Mouse (Mus musculus): ENCODE results near the gene Surf4.

Gene Surf4

GRCm38 (mm10) chr2:26932473-26933303 lies 1.0 kb downstream of the Surf4 start:
- peak; percentile 19 to 24 for DNase-seq (ENCODE audit: low read depth in 2 of 2, low spot score in 2 of 2)

GRCm38 (mm10) chr2:26930390-26930789 lies 3.3 kb downstream of the Surf4 start:
- DNase-seq (ENCODE audit: low read depth in 2 of 2, low spot score in 2 of 2): peak; percentile 63 to 77

GRCm38 (mm10) chr2:26927745-26928476 lies 5.8 kb downstream of the Surf4 start:
- DNase-seq (ENCODE audit: low read depth in 2 of 2, low spot score in 2 of 2): no peak

- no peak for DNase-seq (ENCODE audit: low read depth in 2 of 2, low spot score in 2 of 2)
These were observed 11.9 kb downstream of the Surf4 start for GRCm38 (mm10) chr2:26921784-26922183.

GRCm38 (mm10) chr2:26920190-26920855 lies 13.4 kb downstream of the Surf4 start:
- DNase-seq (ENCODE audit: low read depth in 2 of 2, low spot score in 2 of 2): no peak

GRCm38 (mm10) chr2:26919684-26920083 lies 14.0 kb downstream of the Surf4 start:
- DNase-seq (ENCODE audit: low read depth in 2 of 2, low spot score in 2 of 2): no peak

GRCm38 (mm10) chr2:26916738-26917137 lies 17.0 kb downstream of the Surf4 start:
- DNase-seq (ENCODE audit: low read depth in 2 of 2, low spot score in 2 of 2): no peak

DNA sequence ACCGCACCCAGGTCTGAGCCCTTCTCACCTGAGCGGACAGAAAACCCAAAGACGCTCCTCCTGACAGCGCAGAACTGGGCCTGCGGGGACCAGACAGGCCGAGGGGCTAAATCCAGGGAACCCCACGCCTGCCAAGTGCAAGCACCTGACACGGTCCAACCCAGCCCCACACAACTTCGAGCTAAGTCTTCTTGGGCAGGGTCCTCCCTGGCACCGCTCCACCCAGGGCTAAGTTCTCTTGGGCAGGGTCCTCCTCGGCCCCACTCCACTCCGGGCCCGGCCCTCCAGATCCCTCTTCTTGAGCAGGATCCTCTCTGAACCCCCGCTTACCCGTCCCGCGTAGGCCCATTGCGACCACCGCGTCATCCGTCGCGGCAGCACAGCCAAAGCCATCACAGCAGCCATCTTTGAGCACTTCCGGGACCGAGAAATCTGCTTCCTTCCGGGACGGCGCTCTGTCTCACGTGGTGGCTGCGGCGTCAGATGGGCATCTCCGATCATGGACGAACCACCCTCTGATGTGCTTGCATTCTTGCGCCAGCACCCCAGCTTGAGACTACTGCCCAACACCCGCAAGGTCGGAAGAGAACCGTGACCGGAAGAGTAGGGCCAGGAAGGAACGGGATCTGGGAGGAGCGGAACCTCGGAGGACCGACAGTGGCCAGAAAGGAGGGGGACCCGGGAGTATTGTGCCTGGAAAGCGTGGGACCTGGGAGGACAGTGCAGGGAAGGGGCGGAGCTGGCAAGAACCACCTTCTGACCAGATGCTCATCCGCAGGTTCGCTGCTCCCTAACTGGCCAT lies 17.6 kb downstream of the Surf4 start, which contains the start of the genes Surf2 and Surf1:
Surf2 (plus strand) TSS at position 441 of the 802 bp plus-strand sequence.
Surf1 (minus strand) TSS at position 604 of the 802 bp plus-strand sequence.
- DNase-seq (ENCODE audit: low read depth in 2 of 2, low spot score in 2 of 2): peak; percentile 71 to 76

DNA sequence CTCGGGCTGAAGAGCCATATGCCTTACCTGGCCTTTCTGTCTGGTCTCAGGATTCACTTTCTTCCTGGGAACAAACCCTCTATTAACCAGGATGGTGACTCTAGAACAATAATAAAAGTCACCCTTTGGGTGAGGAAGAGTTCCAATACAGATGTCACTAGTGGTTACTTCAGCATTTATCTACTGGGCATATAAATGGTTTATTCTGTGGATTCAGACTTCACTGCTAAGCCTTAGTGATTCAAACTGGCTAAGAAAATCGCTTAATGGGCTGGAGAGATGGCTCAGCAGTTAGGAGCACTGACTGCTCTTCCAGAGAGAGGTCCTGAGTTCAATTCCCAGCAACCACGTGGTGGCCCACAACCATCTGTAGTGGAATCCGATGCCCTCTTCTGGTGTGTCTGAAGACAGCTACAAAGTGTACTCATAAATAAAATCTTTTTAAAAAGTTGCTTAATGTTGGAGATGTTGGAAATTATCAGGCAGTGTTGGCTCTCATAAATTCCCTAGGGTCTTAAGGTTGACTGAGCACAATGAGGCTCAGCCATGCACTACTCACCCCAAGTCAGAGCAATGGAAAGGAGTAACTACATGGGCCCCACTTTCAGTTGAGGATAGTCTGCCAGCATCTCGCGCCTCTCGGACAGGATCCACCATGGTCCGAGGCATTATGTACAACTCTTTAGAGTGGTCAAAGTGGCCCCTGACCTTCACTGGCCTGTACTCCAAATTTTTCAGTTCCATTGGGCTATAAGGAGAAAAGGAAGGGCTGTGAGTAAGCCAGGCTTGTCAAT lies 19.4 kb downstream of the Surf4 start:
- no peak for DNase-seq (ENCODE audit: low read depth in 2 of 2, low spot score in 2 of 2)

- no peak for DNase-seq (ENCODE audit: low read depth in 2 of 2, low spot score in 2 of 2)
These were observed 20.1 kb downstream of the Surf4 start for GRCm38 (mm10) chr2:26913416-26914147.

- no peak for DNase-seq (ENCODE audit: low read depth in 2 of 2, low spot score in 2 of 2)
These were observed 21.4 kb downstream of the Surf4 start for GRCm38 (mm10) chr2:26912253-26912770.

DNA sequence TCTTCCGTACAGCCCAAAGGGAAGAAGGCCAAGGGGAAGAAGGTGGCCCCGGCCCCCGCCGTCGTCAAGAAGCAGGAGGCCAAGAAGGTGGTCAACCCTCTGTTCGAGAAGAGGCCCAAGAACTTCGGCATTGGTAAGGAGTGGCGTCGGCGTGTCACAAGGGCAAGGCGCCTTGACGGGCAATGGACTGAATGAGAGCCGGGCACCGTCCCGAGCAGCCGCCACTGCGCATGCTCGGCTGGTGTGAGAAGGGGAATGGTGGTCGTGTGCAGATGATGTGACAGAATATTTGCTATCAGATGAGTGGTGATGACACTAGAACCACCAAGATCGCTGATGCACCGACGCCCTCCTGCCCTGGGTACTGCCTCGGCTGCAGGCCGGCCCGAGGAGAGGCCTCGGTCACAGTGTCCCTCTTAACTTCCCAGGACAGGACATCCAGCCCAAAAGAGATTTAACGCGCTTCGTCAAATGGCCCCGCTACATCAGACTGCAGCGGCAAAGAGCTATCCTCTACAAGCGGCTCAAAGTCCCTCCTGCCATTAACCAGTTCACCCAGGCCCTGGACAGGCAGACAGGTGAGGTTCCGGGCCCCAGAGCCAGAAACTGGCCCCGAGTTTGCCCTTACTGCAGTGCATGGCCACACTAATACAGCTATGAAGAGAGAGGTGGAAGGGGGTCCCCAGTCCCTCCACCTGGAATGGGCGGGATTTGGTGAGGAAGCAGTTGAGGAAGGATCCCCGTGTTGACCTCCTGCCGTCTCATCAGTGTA lies 22.5 kb downstream of the Surf4 start:
- DNase-seq (ENCODE audit: low read depth in 2 of 2, low spot score in 2 of 2): no peak

DNA sequence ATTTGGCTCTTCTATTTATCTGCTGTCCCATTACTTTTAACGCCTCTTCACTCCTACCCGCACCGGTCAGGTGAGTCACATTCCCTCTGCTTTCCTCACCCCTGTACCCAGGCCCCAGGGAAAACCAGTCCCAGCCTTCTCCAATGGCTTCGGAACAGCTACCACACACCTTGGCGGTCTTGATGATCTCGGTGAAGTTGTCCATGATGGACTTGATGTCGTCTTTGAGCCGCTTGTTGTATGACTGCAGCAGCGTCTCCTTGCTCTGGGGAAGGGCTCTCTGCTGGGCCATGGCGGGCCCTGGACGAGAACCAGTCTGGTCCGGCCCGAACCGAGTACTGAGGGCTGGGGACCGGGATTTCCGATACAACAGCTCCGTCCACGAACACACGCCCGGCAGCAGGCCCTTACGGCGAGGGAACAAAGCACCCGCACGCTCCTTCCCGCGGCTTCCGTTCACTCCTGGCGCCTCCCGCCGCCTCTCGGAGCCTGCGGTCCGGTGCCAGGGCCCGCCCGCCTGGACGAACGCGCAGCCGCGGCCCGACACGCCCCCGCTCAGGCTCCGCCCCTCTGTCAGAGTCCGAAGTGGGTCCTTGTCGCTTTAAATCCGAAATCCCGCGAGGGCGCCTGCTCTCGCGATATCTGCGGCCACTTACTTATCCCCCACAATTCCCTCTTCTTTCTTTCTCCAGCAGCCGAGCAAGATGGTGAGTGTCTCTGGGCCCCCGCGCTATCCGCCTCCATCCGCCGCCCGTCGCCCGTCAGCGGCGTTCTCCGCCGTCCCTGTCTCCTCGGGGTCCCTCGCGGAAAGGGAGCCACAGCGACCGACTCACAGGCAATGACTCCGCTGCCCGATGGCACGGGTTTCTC lies 23.4 kb downstream of the Surf4 start, which contains the start of the genes Med22 and Rpl7a:
Med22 (minus strand) TSS at position 554 of the 870 bp plus-strand sequence.
Rpl7a (plus strand) TSS at position 641 of the 870 bp plus-strand sequence.
- peak; percentile 98 to 99 for DNase-seq (ENCODE audit: low read depth in 2 of 2, low spot score in 2 of 2)

GRCm38 (mm10) chr2:26909387-26909784 lies 24.3 kb downstream of the Surf4 start:
- DNase-seq (ENCODE audit: low read depth in 2 of 2, low spot score in 2 of 2): no peak

GRCm38 (mm10) chr2:26908710-26909386 lies 24.9 kb downstream of the Surf4 start:
- no peak for DNase-seq (ENCODE audit: low read depth in 2 of 2, low spot score in 2 of 2)

DNA sequence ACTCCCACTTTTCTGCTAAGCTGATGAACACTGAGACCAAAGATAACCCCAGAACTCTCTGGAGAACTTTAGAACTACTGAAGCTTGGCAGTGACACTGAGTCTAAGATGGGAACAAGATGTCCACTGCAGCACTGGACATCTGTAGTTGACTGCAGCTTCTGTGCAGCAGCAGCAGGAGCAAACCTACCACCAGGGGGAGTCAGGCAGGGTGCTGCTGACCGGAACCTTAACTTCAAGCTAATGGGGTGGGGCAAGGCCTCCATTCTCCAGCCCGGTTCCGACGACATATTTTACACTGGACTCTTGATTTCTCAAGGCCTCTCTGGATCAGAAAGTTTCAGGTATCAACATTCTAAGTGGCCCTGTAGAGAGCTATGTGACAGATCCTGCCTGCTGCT lies 26.6 kb downstream of the Surf4 start:
- DNase-seq (ENCODE audit: low read depth in 2 of 2, low spot score in 2 of 2): no peak

GRCm38 (mm10) chr2:26906431-26906830 lies 27.3 kb downstream of the Surf4 start:
- DNase-seq (ENCODE audit: low read depth in 2 of 2, low spot score in 2 of 2): no peak

Measured in CD8-positive naive resting alpha-beta T cell, adult 2 months (primary cell).